Mouse (Mus musculus) myocyte (in vitro differentiated cells): ENCODE data around the gene Gm17482.

Experiments
- CEBPB ChIP-seq: IDR thresholded peaks from 2 replicates; pipeline ENCODE4 v1.6.1; 2011; ENCODE audit warnings: mild to moderate bottlenecking, moderate library complexity; ENCODE audit not compliant: poor library complexity, insufficient read depth, severe bottlenecking
- MAX ChIP-seq: IDR thresholded peaks from one replicate; pipeline ENCODE4 v1.6.1; 2011; ENCODE audit warnings: low read depth, mild to moderate bottlenecking, control low read depth
- MYOD1 ChIP-seq, 3 experiments: IDR thresholded peaks; one replicate each; pipeline ENCODE4 v1.6.1; 2011; ENCODE audit warnings: control low read depth in 2 of 3, low read depth in 2 of 3, mild to moderate bottlenecking in 2 of 3, moderate library complexity in 1 of 3; ENCODE audit not compliant: insufficient read length in 2 of 3, control insufficient read depth in 1 of 3
- MYOG ChIP-seq, 3 experiments: IDR thresholded peaks; one replicate each; pipeline ENCODE4 v1.6.1; 2011; ENCODE audit warnings: control low read depth in 2 of 3, low read depth in 2 of 3, mild to moderate bottlenecking in 2 of 3; ENCODE audit not compliant: insufficient read length in 2 of 3, control insufficient read depth in 1 of 3, insufficient read depth in 1 of 3
- POLR2A ChIP-seq: IDR thresholded peaks from one replicate; pipeline ENCODE4 v1.6.1; 2011; ENCODE audit warnings: low read depth, mild to moderate bottlenecking, control low read depth, moderate library complexity; ENCODE audit not compliant: insufficient read length
- USF1 ChIP-seq: IDR thresholded peaks from one replicate; pipeline ENCODE4 v1.6.1; 2011; ENCODE audit warnings: low read depth, mild to moderate bottlenecking, control low read depth, moderate library complexity

DNA sequence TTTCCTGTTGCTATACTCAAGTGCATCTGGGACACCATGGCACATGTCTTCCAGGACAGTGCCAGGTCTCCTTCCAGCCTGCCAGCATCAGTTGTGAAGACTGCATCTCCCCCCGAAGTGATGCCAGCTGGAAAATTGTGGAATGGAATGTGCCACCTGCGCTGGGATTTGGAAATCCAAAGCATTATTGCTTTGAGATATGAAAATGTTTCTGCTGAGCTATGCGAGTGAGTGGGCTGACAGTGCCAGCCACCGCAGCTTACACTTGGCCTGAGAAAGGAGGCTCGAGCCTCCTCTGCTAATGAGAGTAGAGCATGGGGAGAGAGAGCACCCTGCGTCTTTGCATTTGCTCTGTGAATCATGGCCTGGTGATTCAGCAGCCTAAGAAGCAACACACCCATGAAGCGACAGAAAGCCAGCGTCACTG, 5.9 kb upstream of the Gm17482 start:
- no peak for TF ChIP-seq MYOG (IDR thresholded peaks at IDR 0.05; ENCODE audit: control insufficient read depth in 1 of 3, insufficient read depth in 1 of 3, insufficient read length in 2 of 3, low read depth in 2 of 3)
- no peak for TF ChIP-seq POLR2A
- TF ChIP-seq USF1, result no peak
- no peak for TF ChIP-seq MAX
- TF ChIP-seq MYOD1 (IDR thresholded peaks at IDR 0.05; ENCODE audit: control insufficient read depth in 1 of 3, insufficient read length in 2 of 3, low read depth in 2 of 3), result no peak
- TF ChIP-seq CEBPB, result no peak
